Mouse (Mus musculus) hindbrain, embryonic 14.5 days (tissue): ENCODE data around the gene B3galt4. TPM values are rescaled to one million over a fixed set of nuclear protein-coding genes. Genes with fewer than 3 reads are reported as not detected.

ENCODE experiments used
- ATAC-seq: fragments of 200-750 bp; cut with Nextera tagmentation; 2 replicates; pipeline ENCODE4 v1.8.0; 2017; ENCODE audit warnings: moderate number of reproducible peaks, mild to moderate bottlenecking, moderate TSS enrichment, moderate library complexity; ENCODE audit not compliant: low FRiP score
- DNase-seq: peaks from one replicate; pipeline ENCODE4 v3.0.0-alpha.2; 2015; ENCODE audit warnings: low spot score
- H3K27ac ChIP-seq: fragments of 300-500 bp; sonication (generic); 2 replicates; pipeline ENCODE4 v1.5.1; 2014; ENCODE audit warnings: mild to moderate bottlenecking, moderate library complexity
- H3K27me3 ChIP-seq: fragments of 300-500 bp; sonication (generic); 2 replicates; pipeline ENCODE4 v1.6.1; 2014; ENCODE audit warnings: mild to moderate bottlenecking, low read length, mixed read lengths; ENCODE audit not compliant: control insufficient read depth, insufficient read depth
- H3K36me3 ChIP-seq: fragments of 300-500 bp; sonication (generic); replicated peaks from 2 replicates; pipeline ENCODE4 v1.6.1; 2014; ENCODE audit not compliant: control insufficient read depth, insufficient read depth
- H3K4me1 ChIP-seq: fragments of 300-500 bp; sonication (generic); replicated peaks from 2 replicates; pipeline ENCODE4 v1.6.1; 2014; ENCODE audit warnings: antibody characterized with exemption, low read length, mixed read lengths; ENCODE audit not compliant: control insufficient read depth, insufficient read depth
- H3K4me2 ChIP-seq: fragments of 300-500 bp; sonication (generic); replicated peaks from 2 replicates; pipeline ENCODE4 v1.6.1; 2014; ENCODE audit warnings: mild to moderate bottlenecking, moderate library complexity
- H3K4me3 ChIP-seq: fragments of 300-500 bp; sonication (generic); replicated peaks from 2 replicates; pipeline ENCODE4 v1.5.1; 2014; ENCODE audit warnings: mild to moderate bottlenecking, low read length
- H3K9ac ChIP-seq: fragments of 300-500 bp; sonication (generic); 2 replicates; pipeline ENCODE4 v1.6.1; 2014
- H3K9me3 ChIP-seq: fragments of 300-500 bp; sonication (generic); 2 replicates; pipeline ENCODE4 v1.6.1; 2016; ENCODE audit warnings: low read length; ENCODE audit not compliant: control insufficient read depth
- WGBS: fragments of 180-500 bp; shearing (Covaris S2); extraction: QIAGEN DNeasy Blood & Tissue Kit; methylation state at CpG from one replicate; pipeline ENCODE4 v1.1.7; 2014; 5-methylcytosine and 5-hydroxymethylcytosine counted together
- polyA plus RNA-seq: library from polyadenylated mRNA; unstranded; fragments of >200 nt; fragmentation: Nextera tagmentation; extraction: Ambion mirVana; gene quantifications from 2 replicates; pipeline ENCODE4 v1.2.1, GENCODE M21; 2014

B3galt4 gene
- polyA plus RNA-seq, 1 experiment from 2014 or later = 9.2 TPM

- peaks cover 52% of the 10 kb centered on the region for H3K36me3 ChIP-seq
- H3K9me3 ChIP-seq = no peaks in the 10 kb centered on the region
- under 1% methylated on average over 36 of the region's 36 CpGs for WGBS
- no peaks in the 10 kb centered on the region for H3K27me3 ChIP-seq
- DNase-seq (peak; percentile 95), ATAC-seq (peak; percentile 90)
- peak within 1 kb of the TSS; percentile 70 for H3K9ac ChIP-seq
- H3K4me1 ChIP-seq = peaks cover 16% of the 10 kb centered on the region
- H3K27ac ChIP-seq = 0 out of 2 replicates have a peak within 1 kb of the TSS, but pooled peaks have one; percentile 0
- H3K4me3 ChIP-seq = peak within 1 kb of the TSS; percentile 87
- H3K4me2 ChIP-seq = peak within 1 kb of the TSS; percentile 84
These were observed 11.0 kb downstream of the B3galt4 start, which contains the start of the genes Pfdn6 and Wdr46 for GRCm38 (mm10) chr17:33940206-33940805. Gene Pfdn6 (minus strand): TSS chr17:33940343. Gene Wdr46 (plus strand): TSS chr17:33940660.

- Histone ChIP-seq H3K4me1 (peaks cover 16% of the 10 kb centered on the region), H3K4me3 (no peak overlapping the region), H3K4me2 (0 out of 2 replicates have a peak overlapping the region, but pooled peaks have one; percentile 84), H3K9me3 (no peaks in the 10 kb centered on the region), H3K36me3 (peaks cover 50% of the 10 kb centered on the region), H3K9ac (no peak overlapping the region), H3K27ac (no peak overlapping the region), H3K27me3 (no peaks in the 10 kb centered on the region)
- no peak for DNase-seq
- 83% methylated on average over 11 of the region's 11 CpGs for WGBS
- ATAC-seq = no peak
These were observed 12.5 kb downstream of the B3galt4 start for GRCm38 (mm10) chr17:33938783-33939182.

- no peak overlapping the region for H3K4me2 ChIP-seq
- peaks cover 52% of the 10 kb centered on the region for H3K36me3 ChIP-seq
- peaks cover 16% of the 10 kb centered on the region for H3K4me1 ChIP-seq
- DNase-seq = no peak
- H3K9ac ChIP-seq = no peak overlapping the region
- H3K4me3 ChIP-seq = no peak overlapping the region
- H3K27me3 ChIP-seq = no peaks in the 10 kb centered on the region
- no peaks in the 10 kb centered on the region for H3K9me3 ChIP-seq
- WGBS = 85% methylated on average over 15 of the region's 15 CpGs
- ATAC-seq = no peak
- no peak overlapping the region for H3K27ac ChIP-seq
These were observed 14.3 kb downstream of the B3galt4 start for GRCm38 (mm10) chr17:33936993-33937392.

GRCm38 (mm10) chr17:33935422-33936055 is 15.7 kb downstream of the B3galt4 start:
- H3K36me3 ChIP-seq = peaks cover 52% of the 10 kb centered on the region
- WGBS = 89% methylated on average over 21 of the region's 21 CpGs
- no peak overlapping the region for H3K27ac ChIP-seq
- no peak overlapping the region for H3K4me3 ChIP-seq
- no peaks in the 10 kb centered on the region for H3K27me3 ChIP-seq
- no peak for DNase-seq
- peaks cover 18% of the 10 kb centered on the region for H3K4me1 ChIP-seq
- no peak overlapping the region for H3K4me2 ChIP-seq
- H3K9me3 ChIP-seq = no peaks in the 10 kb centered on the region
- no peak for ATAC-seq
- H3K9ac ChIP-seq = no peak overlapping the region

DNA sequence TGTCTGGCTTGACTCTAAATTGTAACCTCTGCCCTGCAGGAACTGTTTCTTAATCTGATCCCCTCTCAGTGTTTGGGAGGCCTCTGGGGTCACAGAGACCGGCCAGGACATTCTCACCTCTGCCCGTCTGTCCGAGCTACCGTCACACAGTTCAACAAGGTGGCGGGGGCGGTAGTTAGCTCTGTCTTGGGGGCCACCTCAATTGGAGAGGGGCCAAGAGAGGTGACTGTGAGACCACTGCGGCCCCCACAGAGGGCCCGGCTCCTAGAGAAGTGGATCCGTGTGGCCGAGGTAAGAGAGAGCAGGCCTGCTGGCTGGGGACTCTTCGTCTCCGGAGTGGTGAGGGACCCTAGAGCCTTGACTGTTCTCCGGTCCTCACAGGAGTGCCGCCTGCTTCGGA is 18.3 kb downstream of the B3galt4 start:
- no peak overlapping the region for H3K4me2 ChIP-seq
- H3K36me3 ChIP-seq = peaks cover 48% of the 10 kb centered on the region
- ATAC-seq (no peak), DNase-seq (no peak)
- no peak overlapping the region for H3K9ac ChIP-seq
- no peak overlapping the region for H3K27ac ChIP-seq
- WGBS = 92% methylated on average over 15 of the region's 15 CpGs
- no peak overlapping the region for H3K4me3 ChIP-seq
- H3K27me3 ChIP-seq = no peaks in the 10 kb centered on the region
- peaks cover 19% of the 10 kb centered on the region for H3K4me1 ChIP-seq
- no peaks in the 10 kb centered on the region for H3K9me3 ChIP-seq

GRCm38 (mm10) chr17:33932448-33932847 is 18.8 kb downstream of the B3galt4 start:
- Histone ChIP-seq H3K9ac (no peak overlapping the region), H3K36me3 (peaks cover 51% of the 10 kb centered on the region), H3K4me3 (no peak overlapping the region), H3K4me1 (peaks cover 20% of the 10 kb centered on the region), H3K9me3 (no peaks in the 10 kb centered on the region), H3K4me2 (no peak overlapping the region), H3K27me3 (no peaks in the 10 kb centered on the region), H3K27ac (no peak overlapping the region)
- no peak for DNase-seq
- 86% methylated on average over 14 of the region's 14 CpGs for WGBS
- ATAC-seq = no peak

GRCm38 (mm10) chr17:33931947-33932346 is 19.3 kb downstream of the B3galt4 start:
- 92% methylated on average over 11 of the region's 11 CpGs for WGBS
- Histone ChIP-seq H3K9ac (no peak overlapping the region), H3K4me3 (no peak overlapping the region), H3K36me3 (peaks cover 50% of the 10 kb centered on the region), H3K4me2 (no peak overlapping the region), H3K4me1 (peaks cover 20% of the 10 kb centered on the region), H3K27me3 (no peaks in the 10 kb centered on the region), H3K9me3 (no peaks in the 10 kb centered on the region), H3K27ac (no peak overlapping the region)
- ATAC-seq (no peak), DNase-seq (no peak)

GRCm38 (mm10) chr17:33931159-33931866 is 20.0 kb downstream of the B3galt4 start:
- no peaks in the 10 kb centered on the region for H3K27me3 ChIP-seq
- ATAC-seq = no peak
- no peak overlapping the region for H3K27ac ChIP-seq
- H3K4me3 ChIP-seq = peak overlapping the region; percentile 73
- H3K4me2 ChIP-seq = peak overlapping the region; percentile 98
- H3K9me3 ChIP-seq = no peaks in the 10 kb centered on the region
- H3K9ac ChIP-seq = peak overlapping the region; percentile 88
- peaks cover 20% of the 10 kb centered on the region for H3K4me1 ChIP-seq
- 40% methylated on average over 18 of the region's 18 CpGs for WGBS
- peaks cover 45% of the 10 kb centered on the region for H3K36me3 ChIP-seq
- no peak for DNase-seq
